Mouse (Mus musculus) thymus, postnatal 10 days (tissue): ENCODE results near the gene Ccsap.

Experiments
- DNase-seq, 2 experiments: peaks; one replicate each; pipeline ENCODE4 v3.0.0; 2021; ENCODE audit warnings: low spot score in 2 of 2

Ccsap gene

GRCm38 (mm10) chr8:123805718-123806373 lies 54.2 kb downstream of the Ccsap start, which contains the start of gene Rab4a:
Gene Rab4a (plus strand): TSS chr8:123805985.
- DNase-seq: peak; percentile 37 to 64

- DNase-seq: no peak
Measured at GRCm38 (mm10) chr8:123805209-123805717, 54.7 kb downstream of the Ccsap start.

- DNase-seq: no peak
Measured at GRCm38 (mm10) chr8:123804586-123804985, 55.4 kb downstream of the Ccsap start.

DNA sequence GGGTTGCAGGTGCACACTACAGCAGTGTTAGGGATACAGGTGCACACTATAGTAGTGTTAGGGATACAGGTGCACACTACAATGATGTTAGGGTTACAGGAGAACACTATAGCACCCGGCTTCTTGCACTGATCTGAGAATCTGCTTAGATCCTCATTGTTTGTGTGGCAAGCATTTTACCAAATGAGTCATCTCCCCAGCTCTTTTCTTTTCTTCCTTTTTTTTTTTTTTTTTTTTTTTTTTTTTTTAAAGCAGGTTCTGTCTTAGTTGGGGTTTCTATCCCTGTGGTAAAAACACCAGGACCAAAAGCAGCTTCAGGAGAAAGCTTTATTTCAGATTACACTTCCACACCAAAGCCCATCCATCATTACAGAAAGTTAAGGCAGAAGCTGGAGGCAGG lies 56.4 kb downstream of the Ccsap start:
- no peak for DNase-seq

GRCm38 (mm10) chr8:123801538-123801937 lies 58.5 kb downstream of the Ccsap start:
- no peak for DNase-seq

DNA sequence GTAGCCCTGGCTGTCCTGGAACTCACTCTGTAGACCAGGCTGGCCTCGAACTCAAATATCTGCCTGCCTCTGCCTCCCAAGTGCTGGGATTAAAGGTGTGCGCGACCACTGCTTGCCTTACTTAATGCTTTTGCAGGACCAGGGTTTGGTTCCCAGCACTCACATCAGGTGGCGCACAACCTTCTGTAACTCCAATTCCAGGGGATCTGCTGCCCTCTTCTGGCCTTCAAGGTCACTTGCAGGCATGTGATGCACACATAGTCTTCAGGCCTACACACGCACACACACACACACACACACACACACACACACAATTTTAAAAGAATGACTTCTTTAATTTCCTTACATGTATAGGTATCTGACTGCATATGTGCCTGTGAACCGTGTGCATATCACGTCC lies 59.1 kb downstream of the Ccsap start:
- no peak for DNase-seq

DNA sequence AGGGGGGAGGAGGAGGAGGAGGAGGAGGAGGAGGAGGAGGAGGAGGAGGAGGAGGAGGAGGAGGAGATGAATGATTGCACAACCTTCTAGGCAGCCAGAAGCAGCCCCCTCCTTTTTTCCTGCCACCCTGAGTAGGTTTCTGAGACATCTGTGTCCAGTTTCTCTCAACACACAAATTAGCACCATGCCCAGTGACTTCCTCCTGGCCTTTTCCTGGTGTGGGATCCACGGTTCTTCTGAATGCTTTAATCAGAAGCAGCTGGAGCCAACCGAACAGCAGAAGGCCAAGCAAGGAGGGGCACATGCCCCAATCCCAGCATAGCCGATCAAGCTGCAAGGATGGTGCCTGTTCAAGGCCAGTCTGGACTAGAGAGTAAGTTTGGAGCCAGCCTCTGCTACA lies 60.1 kb downstream of the Ccsap start:
- no peak for DNase-seq

- DNase-seq: no peak
Measured at GRCm38 (mm10) chr8:123799434-123799833, 60.6 kb downstream of the Ccsap start.

- DNase-seq: no peak
Measured at GRCm38 (mm10) chr8:123797928-123798327, 62.1 kb downstream of the Ccsap start.

- no peak for DNase-seq
Measured at GRCm38 (mm10) chr8:123796758-123797157, 63.3 kb downstream of the Ccsap start.

GRCm38 (mm10) chr8:123794766-123795165 lies 65.2 kb downstream of the Ccsap start:
- no peak for DNase-seq

DNA sequence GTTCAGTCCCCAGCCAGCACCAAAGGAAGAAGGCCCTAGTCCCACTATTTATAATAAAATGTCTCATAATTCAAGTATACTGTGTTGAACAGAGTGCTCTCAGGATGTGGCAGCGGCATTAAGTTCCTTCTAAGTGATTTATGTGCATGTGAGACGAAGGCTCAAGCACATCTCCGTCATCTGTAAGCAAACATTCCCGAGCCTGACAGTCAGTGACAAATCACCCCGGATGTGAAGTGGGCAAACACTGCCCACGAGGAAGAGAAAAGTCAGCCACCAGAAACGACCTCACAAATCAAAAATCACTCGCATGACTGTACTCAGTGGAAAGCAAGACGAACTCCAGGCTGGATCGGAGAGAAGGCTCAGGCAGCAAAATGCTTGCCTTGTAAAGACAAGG lies 66.1 kb downstream of the Ccsap start:
- DNase-seq: no peak

DNA sequence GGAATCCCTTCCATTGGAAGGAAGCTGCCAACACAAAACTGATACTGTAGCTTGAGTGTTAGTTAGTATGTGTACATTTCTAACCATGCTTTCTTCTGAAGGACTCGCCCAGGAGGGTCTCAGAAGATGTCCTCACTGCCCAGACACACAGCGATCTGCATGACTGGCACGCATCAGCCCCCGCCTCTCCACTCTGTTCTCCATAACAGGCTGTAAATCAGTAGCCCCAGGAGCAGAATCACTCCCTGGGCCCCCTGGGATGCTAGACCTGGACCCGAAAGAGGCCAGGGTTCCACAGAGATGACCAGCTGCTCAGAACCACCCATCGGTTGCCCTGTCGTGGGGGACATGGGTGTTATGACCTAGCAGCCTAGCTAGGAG lies 68.2 kb downstream of the Ccsap start:
- DNase-seq: no peak

DNA sequence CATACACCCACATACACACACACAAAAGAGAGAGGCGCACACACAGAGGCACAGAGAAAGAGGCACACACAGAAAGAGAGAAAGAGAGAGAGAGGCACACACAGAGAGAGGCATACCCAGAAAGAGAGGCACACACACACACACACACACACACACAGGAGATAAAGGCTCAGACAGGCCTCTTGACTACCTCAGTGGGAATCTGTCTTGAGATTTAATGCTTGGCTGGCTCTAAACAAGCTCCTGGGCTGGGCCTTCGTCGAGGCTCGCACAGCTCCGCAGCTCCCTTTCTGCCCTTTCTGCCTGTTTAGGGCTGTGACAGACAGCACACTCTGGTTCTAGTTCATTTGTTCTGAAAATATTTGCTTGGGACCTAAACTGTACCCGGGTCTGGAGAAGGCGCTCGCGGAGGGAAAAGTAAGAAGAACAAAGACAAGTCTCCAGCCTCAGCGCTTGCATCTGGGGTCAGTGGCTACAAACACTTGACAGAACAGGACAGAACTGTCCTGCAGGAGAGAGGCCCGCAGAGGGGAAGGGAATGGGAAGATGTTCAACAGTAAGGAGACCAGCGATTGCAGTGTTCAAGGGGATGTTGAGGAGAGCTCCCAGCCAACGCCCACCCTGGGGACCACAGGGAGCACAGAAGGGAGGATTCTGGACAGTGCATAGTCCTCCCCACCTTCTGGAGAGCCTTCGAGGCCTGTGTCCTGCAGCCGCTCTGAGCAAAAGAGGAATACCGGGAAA lies 68.7 kb downstream of the Ccsap start:
- DNase-seq: no peak
